Mouse (Mus musculus) midbrain, embryonic 12.5 days (tissue): Measurements from ENCODE around the gene Itga8. TPM values are rescaled to one million over a fixed set of nuclear protein-coding genes. Genes with fewer than 3 reads are reported as not detected.

Source experiments
- ATAC-seq: fragments of 200-750 bp; cut with Nextera tagmentation; 2 replicates; pipeline ENCODE4 v1.8.0; 2017; ENCODE audit warnings: low read depth, moderate TSS enrichment, moderate library complexity; ENCODE audit not compliant: low FRiP score
- H3K27ac ChIP-seq: fragments of 300-500 bp; sonication (generic); replicated peaks from 2 replicates; pipeline ENCODE4 v1.5.1; 2016; ENCODE audit warnings: mild to moderate bottlenecking
- H3K27me3 ChIP-seq: fragments of 300-500 bp; sonication (generic); 2 replicates; pipeline ENCODE4 v1.6.1; 2016; ENCODE audit warnings: mild to moderate bottlenecking
- H3K36me3 ChIP-seq: fragments of 300-500 bp; sonication (generic); 2 replicates; pipeline ENCODE4 v1.6.1; 2016
- H3K4me1 ChIP-seq: fragments of 300-500 bp; sonication (generic); 2 replicates; pipeline ENCODE4 v1.6.1; 2016
- H3K4me2 ChIP-seq: fragments of 300-500 bp; sonication (generic); replicated peaks from 2 replicates; pipeline ENCODE4 v1.6.1; 2016; ENCODE audit warnings: mild to moderate bottlenecking, moderate library complexity
- H3K4me3 ChIP-seq: fragments of 300-500 bp; sonication (generic); 2 replicates; pipeline ENCODE4 v1.5.1; 2016; ENCODE audit warnings: mild to moderate bottlenecking
- H3K9ac ChIP-seq: fragments of 300-500 bp; sonication (generic); replicated peaks from 2 replicates; pipeline ENCODE4 v1.6.1; 2016; ENCODE audit warnings: mild to moderate bottlenecking, moderate library complexity
- H3K9me3 ChIP-seq: fragments of 300-500 bp; sonication (generic); 2 replicates; pipeline ENCODE4 v1.6.1; 2016; ENCODE audit warnings: mild to moderate bottlenecking
- WGBS: fragments of 180-500 bp; shearing (Covaris S2); methylation state at CpG from one replicate; pipeline ENCODE4 v1.1.7; 2016; 5-methylcytosine and 5-hydroxymethylcytosine counted together
- polyA plus RNA-seq: library from polyadenylated mRNA; unstranded; fragments of >200 nt; fragmentation: Nextera tagmentation; extraction: Ambion mirVana; gene quantifications from 2 replicates; pipeline ENCODE4 v1.2.1, GENCODE M21; 2016

Gene Itga8
- polyA plus RNA-seq, 1 experiment from 2014 or later = 2.8 TPM

GRCm38 (mm10) chr2:12292023-12292820 lies 9.5 kb downstream of the Itga8 start:
- H3K36me3 ChIP-seq = no peaks in the 10 kb centered on the region
- H3K27ac ChIP-seq = peak overlapping the region; percentile 42; the same call in 1 of the 2 replicates
- peak; percentile 90 for ATAC-seq
- no peaks in the 10 kb centered on the region for H3K4me1 ChIP-seq
- H3K4me2 ChIP-seq = no peak overlapping the region
- no peak overlapping the region for H3K9ac ChIP-seq
- whole genome bisulfite sequencing = 48% methylated on average over 8 of the region's 8 CpGs
- H3K9me3 ChIP-seq = no peaks in the 10 kb centered on the region
- H3K27me3 ChIP-seq = no peaks in the 10 kb centered on the region
- no peak overlapping the region for H3K4me3 ChIP-seq

- no peak overlapping the region for H3K9ac ChIP-seq
- no peak overlapping the region for H3K27ac ChIP-seq
- H3K4me1 ChIP-seq = no peaks in the 10 kb centered on the region
- H3K9me3 ChIP-seq = no peaks in the 10 kb centered on the region
- H3K4me3 ChIP-seq = no peak overlapping the region
- WGBS = 92% methylated on average over 3 of the region's 3 CpGs
- ATAC-seq = no peak
- no peaks in the 10 kb centered on the region for H3K27me3 ChIP-seq
- H3K4me2 ChIP-seq = no peak overlapping the region
- H3K36me3 ChIP-seq = no peaks in the 10 kb centered on the region
Observed at GRCm38 (mm10) chr2:12290235-12290634, 11.5 kb downstream of the Itga8 start.

- Histone ChIP-seq H3K36me3 (no peaks in the 10 kb centered on the region), H3K27me3 (no peaks in the 10 kb centered on the region), H3K27ac (no peak overlapping the region), H3K4me3 (no peak overlapping the region), H3K9me3 (no peaks in the 10 kb centered on the region), H3K4me2 (no peak overlapping the region), H3K9ac (no peak overlapping the region), H3K4me1 (no peaks in the 10 kb centered on the region)
- WGBS = 90% methylated on average over 3 of the region's 3 CpGs
- no peak for ATAC-seq
Observed at GRCm38 (mm10) chr2:12287831-12288230, 13.9 kb downstream of the Itga8 start.

- no peak overlapping the region for H3K4me3 ChIP-seq
- ATAC-seq = no peak
- no peak overlapping the region for H3K9ac ChIP-seq
- no peaks in the 10 kb centered on the region for H3K9me3 ChIP-seq
- H3K4me2 ChIP-seq = no peak overlapping the region
- H3K27ac ChIP-seq = no peak overlapping the region
- 89% methylated on average over 1 of the region's 1 CpGs for WGBS
- H3K36me3 ChIP-seq = no peaks in the 10 kb centered on the region
- H3K4me1 ChIP-seq = no peaks in the 10 kb centered on the region
- no peaks in the 10 kb centered on the region for H3K27me3 ChIP-seq
Observed at GRCm38 (mm10) chr2:12280664-12281063, 21.1 kb downstream of the Itga8 start.

- Histone ChIP-seq H3K9ac (no peak overlapping the region), H3K27me3 (no peaks in the 10 kb centered on the region), H3K36me3 (no peaks in the 10 kb centered on the region), H3K4me3 (no peak overlapping the region), H3K4me1 (no peaks in the 10 kb centered on the region), H3K9me3 (no peaks in the 10 kb centered on the region), H3K27ac (no peak overlapping the region), H3K4me2 (no peak overlapping the region)
- 76% methylated on average over 4 of the region's 4 CpGs for WGBS
- ATAC-seq = no peak
Observed at GRCm38 (mm10) chr2:12279070-12279612, 22.6 kb downstream of the Itga8 start.

- no peak overlapping the region for H3K4me3 ChIP-seq
- H3K9ac ChIP-seq = no peak overlapping the region
- H3K4me1 ChIP-seq = no peaks in the 10 kb centered on the region
- no peak overlapping the region for H3K4me2 ChIP-seq
- WGBS = 82% methylated on average over 2 of the region's 2 CpGs
- ATAC-seq = no peak
- no peaks in the 10 kb centered on the region for H3K36me3 ChIP-seq
- H3K9me3 ChIP-seq = no peaks in the 10 kb centered on the region
- H3K27me3 ChIP-seq = no peaks in the 10 kb centered on the region
- no peak overlapping the region for H3K27ac ChIP-seq
Observed at GRCm38 (mm10) chr2:12256635-12257317, 44.9 kb downstream of the Itga8 start.

GRCm38 (mm10) chr2:12255901-12256300 lies 45.8 kb downstream of the Itga8 start:
- Histone ChIP-seq H3K4me2 (no peak overlapping the region), H3K36me3 (no peaks in the 10 kb centered on the region), H3K9me3 (no peaks in the 10 kb centered on the region), H3K4me3 (no peak overlapping the region), H3K27ac (no peak overlapping the region), H3K4me1 (no peaks in the 10 kb centered on the region), H3K9ac (no peak overlapping the region), H3K27me3 (no peaks in the 10 kb centered on the region)
- no peak for ATAC-seq
- WGBS = 90% methylated on average over 2 of the region's 2 CpGs

- no peak overlapping the region for H3K9ac ChIP-seq
- no peak overlapping the region for H3K4me3 ChIP-seq
Observed at GRCm38 (mm10) chr2:12235345-12235744, 66.4 kb downstream of the Itga8 start.

GRCm38 (mm10) chr2:12229721-12230120 lies 72.0 kb downstream of the Itga8 start:
- WGBS = 86% methylated on average over 2 of the region's 2 CpGs
- H3K36me3 ChIP-seq = no peaks in the 10 kb centered on the region
- H3K4me2 ChIP-seq = no peak overlapping the region
- H3K9me3 ChIP-seq = no peaks in the 10 kb centered on the region
- no peak overlapping the region for H3K27ac ChIP-seq
- H3K27me3 ChIP-seq = no peaks in the 10 kb centered on the region
- H3K4me1 ChIP-seq = no peaks in the 10 kb centered on the region
- H3K4me3 ChIP-seq = no peak overlapping the region
- H3K9ac ChIP-seq = no peak overlapping the region
- no peak for ATAC-seq

More at GRCm38 (mm10) chr2:12235345-12235744, 66.4 kb downstream of the Itga8 start:
- WGBS = 90% methylated on average over 3 of the region's 3 CpGs
- Histone ChIP-seq H3K9me3 (no peaks in the 10 kb centered on the region), H3K27ac (no peak overlapping the region), H3K4me2 (no peak overlapping the region), H3K27me3 (no peaks in the 10 kb centered on the region), H3K4me1 (no peaks in the 10 kb centered on the region), H3K36me3 (no peaks in the 10 kb centered on the region)
- no peak for ATAC-seq

- H3K27me3 ChIP-seq = no peaks in the 10 kb centered on the region
- H3K4me1 ChIP-seq = no peaks in the 10 kb centered on the region
- no peak overlapping the region for H3K27ac ChIP-seq
- 71% methylated on average over 3 of the region's 3 CpGs for WGBS
- ATAC-seq = no peak
- H3K4me2 ChIP-seq = no peak overlapping the region
- H3K36me3 ChIP-seq = no peaks in the 10 kb centered on the region
- no peaks in the 10 kb centered on the region for H3K9me3 ChIP-seq
- no peak overlapping the region for H3K9ac ChIP-seq
- no peak overlapping the region for H3K4me3 ChIP-seq
Observed at GRCm38 (mm10) chr2:12228335-12228734, 73.4 kb downstream of the Itga8 start.

GRCm38 (mm10) chr2:12227243-12227642 lies 74.5 kb downstream of the Itga8 start:
- H3K4me2 ChIP-seq = no peak overlapping the region
- H3K9me3 ChIP-seq = no peaks in the 10 kb centered on the region
- WGBS = 46% methylated on average over 2 of the region's 2 CpGs
- H3K27ac ChIP-seq = no peak overlapping the region
- H3K27me3 ChIP-seq = no peaks in the 10 kb centered on the region
- H3K9ac ChIP-seq = no peak overlapping the region
- H3K4me1 ChIP-seq = no peaks in the 10 kb centered on the region
- no peaks in the 10 kb centered on the region for H3K36me3 ChIP-seq
- H3K4me3 ChIP-seq = no peak overlapping the region
- ATAC-seq = no peak

- Histone ChIP-seq H3K4me3 (no peak overlapping the region), H3K4me2 (no peak overlapping the region), H3K4me1 (no peaks in the 10 kb centered on the region), H3K9ac (no peak overlapping the region), H3K27ac (no peak overlapping the region), H3K27me3 (no peaks in the 10 kb centered on the region), H3K9me3 (no peaks in the 10 kb centered on the region), H3K36me3 (no peaks in the 10 kb centered on the region)
- WGBS = 79% methylated on average over 1 of the region's 1 CpGs
- no peak for ATAC-seq
Observed at GRCm38 (mm10) chr2:12226367-12226766, 75.4 kb downstream of the Itga8 start.
